Mouse (Mus musculus): ENCODE measurements at regions not wholly inside any gene's neighbourhood (a gene's known extent, or its start where the extent isn't known, plus 50 kb on each side); places are given as distances from the start of the nearest gene placed in this dataset.

DNA sequence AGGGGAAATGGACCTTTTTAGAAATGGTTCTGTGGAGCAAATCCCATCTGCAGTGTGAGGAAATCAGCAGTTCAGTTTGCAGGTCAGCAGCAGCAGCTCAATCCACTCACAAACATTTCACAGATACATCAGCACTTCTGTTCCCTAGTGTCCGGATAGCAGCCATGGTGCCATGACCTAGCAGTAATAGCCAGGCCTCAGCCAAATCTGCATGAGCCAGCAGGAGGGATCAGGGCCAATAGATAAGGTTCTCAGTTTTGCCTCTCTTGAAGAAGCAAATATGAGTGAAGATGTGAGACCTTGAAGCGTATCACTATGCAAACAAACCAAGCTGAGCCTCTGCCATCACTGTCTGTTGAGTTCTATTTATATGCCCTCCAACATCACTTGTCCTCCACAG is 380.7 kb upstream of the Chrm3 start:
- H3K4me3 ChIP-seq (ENCODE audit: insufficient read depth, low read depth, low read length), result no peak overlapping the region
- TF ChIP-seq CTCF (IDR thresholded peaks at IDR 0.05; ENCODE audit: insufficient read depth, low read depth, low read length) (no peak), POLR2A (IDR thresholded peaks at IDR 0.05; ENCODE audit: insufficient read depth, low read depth, low read length) (no peak)
- H3K27ac ChIP-seq (ENCODE audit: insufficient read depth, low read depth, low read length), result no peak overlapping the region
- WGBS, result 95% methylated on average over 2 of the region's 2 CpGs
- no peaks in the 10 kb centered on the region for H3K4me1 ChIP-seq (ENCODE audit: control insufficient read depth, insufficient read depth, low read length)

DNA sequence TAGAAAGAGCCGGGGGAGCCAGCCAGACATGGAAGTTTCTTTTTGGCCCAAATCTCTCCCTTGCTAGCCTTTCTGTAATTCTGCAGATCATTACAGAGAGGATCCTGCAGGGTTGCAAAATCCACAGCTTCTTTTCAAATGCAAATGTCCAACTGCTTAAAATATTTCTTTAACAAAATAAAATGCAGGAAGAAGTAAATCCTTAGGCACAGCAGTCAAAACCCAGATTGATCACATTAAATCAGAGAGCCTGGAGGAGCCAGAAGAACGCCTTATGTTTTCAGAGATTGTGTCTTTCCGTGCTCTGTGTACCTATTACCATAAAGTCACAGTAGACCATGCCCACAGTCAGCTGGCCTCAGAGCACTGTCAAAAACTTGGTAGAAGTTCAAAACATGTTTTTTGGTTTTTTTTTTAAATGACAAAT is 365.1 kb upstream of the Chrm3 start:
- TF ChIP-seq POLR2A (IDR thresholded peaks at IDR 0.05; ENCODE audit: insufficient read depth, low read depth, low read length) (no peak), CTCF (IDR thresholded peaks at IDR 0.05; ENCODE audit: insufficient read depth, low read depth, low read length) (no peak)
- H3K4me3 ChIP-seq (ENCODE audit: insufficient read depth, low read depth, low read length), result no peak overlapping the region
- H3K4me1 ChIP-seq (ENCODE audit: control insufficient read depth, insufficient read depth, low read length), result no peaks in the 10 kb centered on the region
- WGBS, result 60% methylated on average over 3 of the region's 3 CpGs
- no peak overlapping the region for H3K27ac ChIP-seq (ENCODE audit: insufficient read depth, low read depth, low read length)

DNA sequence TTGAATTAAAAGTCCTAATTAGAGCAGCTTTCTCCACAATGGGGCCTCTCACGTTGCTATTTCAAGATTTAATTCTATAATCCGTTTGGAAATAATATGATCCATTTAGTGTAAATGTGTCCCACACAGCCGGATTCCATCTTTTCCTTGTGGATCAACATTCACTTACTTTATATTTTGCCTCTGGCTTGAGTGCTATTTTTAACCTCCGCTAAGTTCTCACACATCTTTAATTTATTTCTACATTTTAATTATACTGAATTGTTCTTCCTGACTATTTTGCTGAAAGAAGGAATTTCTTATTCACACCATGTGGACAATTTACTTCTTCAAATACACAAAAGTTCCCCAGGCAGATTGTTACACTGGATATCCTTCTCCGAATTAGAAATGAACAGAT is 364.7 kb upstream of the Chrm3 start:
- Histone ChIP-seq H3K4me3 (ENCODE audit: insufficient read depth, low read depth, low read length) (no peak overlapping the region), H3K4me1 (ENCODE audit: control insufficient read depth, insufficient read depth, low read length) (no peaks in the 10 kb centered on the region), H3K27ac (ENCODE audit: insufficient read depth, low read depth, low read length) (no peak overlapping the region)
- 25% methylated on average over 5 of the region's 5 CpGs for WGBS
- no peak for TF ChIP-seq POLR2A (IDR thresholded peaks at IDR 0.05; ENCODE audit: insufficient read depth, low read depth, low read length)

DNA sequence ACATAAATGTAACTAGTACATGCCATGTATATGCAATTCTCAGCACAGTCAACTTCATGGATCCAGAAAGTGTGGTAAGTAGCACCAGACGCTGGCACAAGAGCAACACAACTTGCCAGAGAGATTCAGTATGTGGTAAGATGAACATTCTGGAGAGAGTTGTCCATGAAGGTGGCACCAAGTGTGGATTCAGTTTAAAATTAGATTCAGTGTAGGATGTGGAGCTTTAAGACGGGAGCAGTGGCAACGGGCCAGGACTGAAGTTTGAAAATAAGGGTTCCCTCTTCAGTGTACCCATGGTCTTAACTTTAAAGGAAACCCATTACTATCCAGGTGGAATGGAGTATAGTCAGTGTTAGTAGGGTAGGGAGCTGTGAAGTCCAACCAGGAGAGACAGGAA is 360.0 kb upstream of the Chrm3 start:
- H3K27ac ChIP-seq (ENCODE audit: insufficient read depth, low read depth, low read length), result no peak overlapping the region
- WGBS, result 74% methylated on average over 3 of the region's 3 CpGs
- no peak overlapping the region for H3K4me3 ChIP-seq (ENCODE audit: insufficient read depth, low read depth, low read length)
- H3K4me1 ChIP-seq (ENCODE audit: control insufficient read depth, insufficient read depth, low read length), result no peaks in the 10 kb centered on the region
- TF ChIP-seq CTCF (IDR thresholded peaks at IDR 0.05; ENCODE audit: insufficient read depth, low read depth, low read length), result no peak
- no peak for TF ChIP-seq POLR2A (IDR thresholded peaks at IDR 0.05; ENCODE audit: insufficient read depth, low read depth, low read length)

DNA sequence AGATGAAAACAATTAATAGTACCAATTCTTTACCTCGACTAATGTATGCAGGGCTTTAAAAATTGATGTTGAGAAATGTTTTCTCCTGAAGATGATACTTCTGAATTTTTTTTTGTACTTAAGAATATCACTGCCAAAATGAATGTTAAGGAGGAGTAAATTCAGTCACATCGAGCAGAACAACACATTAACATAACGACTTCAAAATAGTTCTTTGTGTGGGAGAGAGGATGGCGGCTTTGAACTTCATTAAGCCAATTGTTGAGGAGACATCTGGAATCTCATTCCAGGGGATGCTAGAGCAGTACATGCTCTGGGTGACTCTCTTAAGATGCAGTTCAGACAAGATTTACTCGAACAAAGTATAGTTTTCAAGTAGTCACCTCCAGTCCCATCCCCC is 350.8 kb upstream of the Chrm3 start:
- 34% methylated on average over 5 of the region's 5 CpGs for WGBS
- H3K27ac ChIP-seq (ENCODE audit: insufficient read depth, low read depth, low read length), result no peak overlapping the region

DNA sequence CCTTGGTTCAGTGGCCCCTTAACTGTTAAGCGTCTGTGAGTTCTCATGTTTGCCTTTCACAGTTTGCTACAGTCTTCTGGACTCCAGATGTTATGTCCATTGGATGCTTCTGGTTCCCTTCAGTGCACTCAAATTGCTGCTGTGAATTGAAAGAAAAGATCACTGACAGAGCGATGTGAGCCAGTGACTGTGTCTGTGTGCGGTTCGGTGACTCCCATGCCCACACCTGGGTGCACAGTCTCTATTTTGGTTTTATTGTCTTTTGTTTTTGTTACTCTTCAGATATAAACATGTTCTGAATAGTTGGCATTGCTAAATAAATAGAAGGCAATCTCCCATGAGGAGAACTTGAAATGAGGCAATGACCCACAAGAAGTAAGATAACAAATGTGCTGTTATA is 350.3 kb upstream of the Chrm3 start:
- Histone ChIP-seq H3K27ac (ENCODE audit: insufficient read depth, low read depth, low read length) (no peak overlapping the region), H3K4me1 (ENCODE audit: control insufficient read depth, insufficient read depth, low read length) (no peaks in the 10 kb centered on the region), H3K4me3 (ENCODE audit: insufficient read depth, low read depth, low read length) (no peak overlapping the region)
- TF ChIP-seq CTCF (IDR thresholded peaks at IDR 0.05; ENCODE audit: insufficient read depth, low read depth, low read length), result no peak
- no peak for TF ChIP-seq POLR2A (IDR thresholded peaks at IDR 0.05; ENCODE audit: insufficient read depth, low read depth, low read length)
- WGBS, result 73% methylated on average over 4 of the region's 4 CpGs

More for the DNA sequence above, 350.8 kb upstream of the Chrm3 start:
- H3K4me3 ChIP-seq (ENCODE audit: insufficient read depth, low read depth, low read length), result no peak overlapping the region
- TF ChIP-seq POLR2A (IDR thresholded peaks at IDR 0.05; ENCODE audit: insufficient read depth, low read depth, low read length), result no peak
- TF ChIP-seq CTCF (IDR thresholded peaks at IDR 0.05; ENCODE audit: insufficient read depth, low read depth, low read length), result no peak
- H3K4me1 ChIP-seq (ENCODE audit: control insufficient read depth, insufficient read depth, low read length), result no peaks in the 10 kb centered on the region

DNA sequence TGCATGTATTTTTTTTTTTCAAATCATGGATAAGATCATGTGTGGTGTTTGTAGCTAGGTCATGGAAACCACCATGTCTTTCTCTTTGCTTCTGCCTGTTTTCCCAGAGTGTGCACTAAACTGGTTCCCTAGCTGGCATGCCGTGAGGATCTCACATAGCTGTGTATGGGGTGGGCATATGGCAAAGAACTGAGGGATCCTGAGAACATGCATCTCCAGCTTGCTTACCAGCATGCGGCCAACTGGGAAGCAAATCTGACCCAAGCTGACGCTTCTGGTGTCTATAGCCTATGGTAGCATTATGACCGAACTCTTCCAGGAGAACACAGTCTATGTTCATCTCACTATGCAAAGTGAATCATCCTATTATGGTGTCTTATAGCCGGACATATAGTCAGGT is 336.5 kb upstream of the Chrm3 start:
- no peak for TF ChIP-seq CTCF (IDR thresholded peaks at IDR 0.05; ENCODE audit: insufficient read depth, low read depth, low read length)
- no peak for TF ChIP-seq POLR2A (IDR thresholded peaks at IDR 0.05; ENCODE audit: insufficient read depth, low read depth, low read length)
- Histone ChIP-seq H3K27ac (ENCODE audit: insufficient read depth, low read depth, low read length) (no peak overlapping the region), H3K4me1 (ENCODE audit: control insufficient read depth, insufficient read depth, low read length) (no peaks in the 10 kb centered on the region), H3K4me3 (ENCODE audit: insufficient read depth, low read depth, low read length) (no peak overlapping the region)
- WGBS, result 98% methylated on average over 5 of the region's 5 CpGs

DNA sequence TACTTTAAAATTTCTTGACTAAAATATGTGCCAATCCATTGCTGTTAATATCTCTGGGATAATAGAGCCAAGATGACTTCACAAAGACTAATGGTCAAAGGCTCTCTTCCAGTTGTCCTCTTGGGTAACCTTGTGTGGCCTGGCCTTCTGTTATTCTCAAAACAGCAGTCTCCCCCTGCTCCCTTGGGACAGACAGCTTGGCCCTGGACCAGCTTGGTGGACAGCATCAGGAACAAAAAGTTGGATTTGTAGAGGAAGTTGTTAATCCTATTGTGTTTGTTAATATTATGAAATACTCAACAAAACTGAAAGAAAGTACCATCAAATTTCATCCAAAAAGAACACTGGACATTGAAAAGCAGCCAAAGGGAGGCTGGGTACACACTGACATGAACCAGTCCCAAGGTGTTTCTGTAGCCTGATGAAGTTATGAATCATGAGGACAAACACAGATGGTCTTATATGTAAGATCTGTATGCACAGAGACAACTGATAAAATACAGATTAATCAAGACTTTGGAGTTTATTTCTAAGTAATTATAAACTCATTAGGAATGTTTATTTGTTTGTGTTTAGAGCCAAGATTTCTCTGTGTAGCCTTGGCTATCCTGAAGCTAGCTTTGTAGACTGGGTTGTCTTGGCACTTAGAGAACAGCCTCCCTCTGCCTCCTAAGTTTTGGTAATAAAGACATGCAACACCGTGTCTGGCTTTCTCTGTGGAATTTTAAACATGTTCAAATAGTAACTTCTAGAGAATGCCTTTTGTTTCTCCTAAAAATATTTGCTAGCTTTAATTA is 335.7 kb upstream of the Chrm3 start:
- Histone ChIP-seq H3K4me3 (ENCODE audit: insufficient read depth, low read depth, low read length) (no peak overlapping the region), H3K27ac (ENCODE audit: insufficient read depth, low read depth, low read length) (no peak overlapping the region), H3K4me1 (ENCODE audit: control insufficient read depth, insufficient read depth, low read length) (no peaks in the 10 kb centered on the region)
- no peak for TF ChIP-seq POLR2A (IDR thresholded peaks at IDR 0.05; ENCODE audit: insufficient read depth, low read depth, low read length)
- no peak for TF ChIP-seq CTCF (IDR thresholded peaks at IDR 0.05; ENCODE audit: insufficient read depth, low read depth, low read length)
- 35% methylated on average over 1 of the region's 1 CpGs for WGBS

DNA sequence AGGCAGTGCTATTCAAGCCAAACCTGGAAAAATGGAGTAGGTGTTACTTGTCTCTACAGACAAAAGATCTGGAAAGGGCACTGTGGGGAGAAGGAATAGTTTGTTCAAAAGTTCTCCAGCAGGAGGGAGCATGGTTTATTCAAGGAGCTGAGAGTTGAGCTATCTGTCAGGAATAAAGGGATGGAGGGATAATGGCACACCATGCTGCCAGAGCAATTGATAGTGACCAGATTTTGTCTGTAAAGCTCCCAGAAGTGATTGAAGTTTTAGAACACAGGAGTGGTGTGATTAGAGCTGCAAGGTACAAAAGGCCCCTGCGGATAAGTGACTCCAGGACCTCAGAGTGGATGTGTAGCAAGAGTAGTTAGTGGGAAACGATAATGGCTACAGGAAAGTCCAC is 330.7 kb upstream of the Chrm3 start:
- H3K4me1 ChIP-seq (ENCODE audit: control insufficient read depth, insufficient read depth, low read length), result no peaks in the 10 kb centered on the region
- no peak for TF ChIP-seq POLR2A (IDR thresholded peaks at IDR 0.05; ENCODE audit: insufficient read depth, low read depth, low read length)
- TF ChIP-seq CTCF (IDR thresholded peaks at IDR 0.05; ENCODE audit: insufficient read depth, low read depth, low read length), result no peak
- no peak overlapping the region for H3K27ac ChIP-seq (ENCODE audit: insufficient read depth, low read depth, low read length)
- WGBS, result 53% methylated on average over 2 of the region's 2 CpGs
- no peak overlapping the region for H3K4me3 ChIP-seq (ENCODE audit: insufficient read depth, low read depth, low read length)
